In genomic region chr16:90934687-90935328, GRCm38 (mm10) we compare ENCODE assay signal across 7 mouse cellular contexts. TPM values are rescaled to one million over a fixed set of nuclear protein-coding genes. Genes with fewer than 3 reads are reported as not detected.
DNase-seq lines count a peak whose midpoint lies in the region; ATAC-seq lines count a peak whose summit lies in the region.

TSS of gene Cfap298 (minus strand) at chr16:90935114.

- no peaks in the 10 kb centered on the region; the same call in 1 of the 2 replicates for H3K36me3 ChIP-seq in embryonic facial prominence, embryonic 11.5 days (replicated peaks; ENCODE audit: control insufficient read depth, insufficient read depth, low read depth, low read length)
- peaks cover 3% of the 10 kb centered on the region; the same call in 1 of the 2 replicates for H3K36me3 ChIP-seq in limb, embryonic 10.5 days
- H3K36me3 ChIP-seq in midbrain, embryonic 13.5 days: peaks cover 25% of the 10 kb centered on the region

- no peaks in the 10 kb centered on the region for H3K27me3 ChIP-seq in embryonic facial prominence, embryonic 11.5 days (ENCODE audit: control insufficient read depth, insufficient read depth, low read length)
- no peaks in the 10 kb centered on the region for H3K27me3 ChIP-seq in limb, embryonic 10.5 days (ENCODE audit: low read depth, poor library complexity, severe bottlenecking)
- H3K27me3 ChIP-seq in midbrain, embryonic 13.5 days: no peaks in the 10 kb centered on the region

- H3K27ac ChIP-seq in embryonic facial prominence, embryonic 11.5 days (replicated peaks; ENCODE audit: low read depth, low read length): peak within 1 kb of the TSS; percentile 35
- H3K27ac ChIP-seq in limb, embryonic 10.5 days: peak within 1 kb of the TSS; percentile 82
- peak within 1 kb of the TSS; percentile 92 for H3K27ac ChIP-seq in midbrain, embryonic 13.5 days

- H3K4me2 ChIP-seq in embryonic facial prominence, embryonic 11.5 days (ENCODE audit: low read depth, low read length): peak within 1 kb of the TSS; percentile 87
- peak within 1 kb of the TSS; percentile 81 for H3K4me2 ChIP-seq in midbrain, embryonic 13.5 days (replicated peaks)

- WGBS in embryonic facial prominence, embryonic 11.5 days: 0% methylated on average over 53 of the region's 56 CpGs
- under 1% methylated on average over 56 of the region's 56 CpGs for WGBS in limb, embryonic 10.5 days
- under 1% methylated on average over 56 of the region's 56 CpGs for WGBS in midbrain, embryonic 13.5 days

- ATAC-seq in embryonic facial prominence, embryonic 11.5 days (replicated peaks; ENCODE audit: insufficient number of reproducible peaks, low FRiP score, low TSS enrichment, low read depth): peak; percentile 95
- peak; percentile 94 for ATAC-seq in granulocyte monocyte progenitor cell, adult 5-6 weeks (replicated peaks; ENCODE audit: poor library complexity, severe bottlenecking)
- ATAC-seq in midbrain, embryonic 13.5 days: peak; percentile 98

- H3K4me3 ChIP-seq in embryonic facial prominence, embryonic 11.5 days (ENCODE audit: low read depth, low read length): peak within 1 kb of the TSS; percentile 83
- peak within 1 kb of the TSS; percentile 75 for H3K4me3 ChIP-seq in limb, embryonic 10.5 days
- H3K4me3 ChIP-seq in midbrain, embryonic 13.5 days (replicated peaks): peak within 1 kb of the TSS; percentile 88

- H3K9ac ChIP-seq in embryonic facial prominence, embryonic 11.5 days (replicated peaks; ENCODE audit: low read length): peak within 1 kb of the TSS; percentile 83
- peak within 1 kb of the TSS; percentile 87 for H3K9ac ChIP-seq in midbrain, embryonic 13.5 days (replicated peaks)

- DNase-seq in adrenal gland, postnatal 14 days: peak; percentile 95
- peak; percentile 98 for DNase-seq in embryonic facial prominence, embryonic 11.5 days (ENCODE audit: low spot score)
- peak; percentile 93 for DNase-seq in kidney, adult 11 months
- DNase-seq in limb, embryonic 10.5 days (ENCODE audit: low spot score): peak; percentile 100
- DNase-seq in spleen, adult 12 weeks (ENCODE audit: low spot score): peak; percentile 85

- no peaks in the 10 kb centered on the region for H3K4me1 ChIP-seq in embryonic facial prominence, embryonic 11.5 days (ENCODE audit: control insufficient read depth, insufficient read depth, low read length)
- peaks cover 12% of the 10 kb centered on the region for H3K4me1 ChIP-seq in limb, embryonic 10.5 days
- H3K4me1 ChIP-seq in midbrain, embryonic 13.5 days (replicated peaks): peaks cover 15% of the 10 kb centered on the region

- H3K9me3 ChIP-seq in embryonic facial prominence, embryonic 11.5 days (replicated peaks; ENCODE audit: control insufficient read depth, low read length): no peaks in the 10 kb centered on the region
- no peaks in the 10 kb centered on the region for H3K9me3 ChIP-seq in limb, embryonic 10.5 days (replicated peaks)
- H3K9me3 ChIP-seq in midbrain, embryonic 13.5 days: no peaks in the 10 kb centered on the region

RNA-seq across cellular contexts. Expression of gene Cfap298, which starts in this region (rescaled TPM):
- total RNA-seq in adrenal gland, postnatal 14 days (2021): 30.2 and 30.3 TPM in 2 replicates
- 46.8 and 49.7 TPM in 2 replicates for polyA plus RNA-seq in embryonic facial prominence, embryonic 11.5 days (2014; fragmentation: Nextera tagmentation; extraction: Ambion mirVana)
- total RNA-seq in granulocyte monocyte progenitor cell, adult 5-6 weeks (2014; fragmentation: Nextera tagmentation): 27.7 and 39.3 TPM in 2 replicates
- total RNA-seq in granulocyte monocyte progenitor cell, adult 5-6 weeks (2017): 63.1 and 118 TPM in 2 replicates
- polyA plus RNA-seq in limb, embryonic 10.5 days (2016; fragmentation: Nextera tagmentation; extraction: Ambion mirVana): 45.5 and 57.1 TPM in 2 replicates
- 43.3 and 47.0 TPM in 2 replicates for polyA plus RNA-seq in midbrain, embryonic 13.5 days (2015; fragmentation: Nextera tagmentation; extraction: Ambion mirVana)

Comparison
In these comparisons a context has a peak if more than half of its experiments do, and no peak if none do; other contexts are left out.
1. Peak in every context shown above with its lines: DNase-seq, ATAC-seq, H3K4me3 ChIP-seq and H3K27ac ChIP-seq.
2. H3K27ac ChIP-seq: peak in every context shown above with its lines; median percentile 92 in midbrain, embryonic 13.5 days; 82 in limb, embryonic 10.5 days; 35 in embryonic facial prominence, embryonic 11.5 days.